Mouse (Mus musculus) layer of hippocampus, adult 9-10 months (tissue): ENCODE results near the gene Cacna2d3.

Source experiments
- DNase-seq: peaks from one replicate; pipeline ENCODE4 v3.0.0; 2022; ENCODE audit warnings: low spot score

Cacna2d3 gene

GRCm38 (mm10) chr14:29387761-29388160 lies 333.9 kb downstream of the Cacna2d3 start:
- no peak for DNase-seq

GRCm38 (mm10) chr14:29385500-29385899 lies 336.2 kb downstream of the Cacna2d3 start:
- DNase-seq: no peak

- no peak for DNase-seq
Measured at GRCm38 (mm10) chr14:29382786-29383185, 338.9 kb downstream of the Cacna2d3 start.

- no peak for DNase-seq
Measured at GRCm38 (mm10) chr14:29366911-29367310, 354.8 kb downstream of the Cacna2d3 start.

GRCm38 (mm10) chr14:29362448-29362847 lies 359.2 kb downstream of the Cacna2d3 start:
- no peak for DNase-seq

GRCm38 (mm10) chr14:29350627-29351026 lies 371.0 kb downstream of the Cacna2d3 start:
- DNase-seq: no peak

- DNase-seq: no peak
Measured at GRCm38 (mm10) chr14:29341581-29341980, 380.1 kb downstream of the Cacna2d3 start.

- no peak for DNase-seq
Measured at GRCm38 (mm10) chr14:29340728-29341127, 380.9 kb downstream of the Cacna2d3 start.

GRCm38 (mm10) chr14:29334897-29335296 lies 386.8 kb downstream of the Cacna2d3 start:
- DNase-seq: no peak

- DNase-seq: no peak
Measured at GRCm38 (mm10) chr14:29334216-29334615, 387.4 kb downstream of the Cacna2d3 start.

GRCm38 (mm10) chr14:29324430-29324782 lies 397.3 kb downstream of the Cacna2d3 start:
- no peak for DNase-seq

- no peak for DNase-seq
Measured at GRCm38 (mm10) chr14:29323718-29324429, 397.8 kb downstream of the Cacna2d3 start.

GRCm38 (mm10) chr14:29313431-29313830 lies 408.2 kb downstream of the Cacna2d3 start:
- DNase-seq: no peak

GRCm38 (mm10) chr14:29305623-29306022 lies 416.0 kb downstream of the Cacna2d3 start:
- DNase-seq: no peak

GRCm38 (mm10) chr14:29296185-29296754 lies 425.4 kb downstream of the Cacna2d3 start:
- no peak for DNase-seq

- no peak for DNase-seq
Measured at GRCm38 (mm10) chr14:29278901-29279300, 442.8 kb downstream of the Cacna2d3 start.

GRCm38 (mm10) chr14:29278401-29278800 lies 443.3 kb downstream of the Cacna2d3 start:
- no peak for DNase-seq

- no peak for DNase-seq
Measured at GRCm38 (mm10) chr14:29277701-29278100, 444.0 kb downstream of the Cacna2d3 start.

- DNase-seq: no peak
Measured at GRCm38 (mm10) chr14:29273890-29274289, 447.8 kb downstream of the Cacna2d3 start.

- no peak for DNase-seq
Measured at GRCm38 (mm10) chr14:29270541-29270940, 451.1 kb downstream of the Cacna2d3 start.

GRCm38 (mm10) chr14:29269816-29270215 lies 451.8 kb downstream of the Cacna2d3 start:
- DNase-seq: no peak

- DNase-seq: no peak
Measured at GRCm38 (mm10) chr14:29268609-29269008, 453.1 kb downstream of the Cacna2d3 start.

- no peak for DNase-seq
Measured at GRCm38 (mm10) chr14:29267233-29267874, 454.3 kb downstream of the Cacna2d3 start.
